Mouse (Mus musculus) Patski (cell line): ENCODE measurements around the gene Pip4k2b. TPM values are rescaled to one million over a fixed set of nuclear protein-coding genes. Genes with fewer than 3 reads are reported as not detected.
A peak's percentile ranks its signal among the peaks of the same experiment; 100 is the strongest.

Source experiments
- ATAC-seq: fragments of 100-300 bp; one replicate; pipeline ENCODE4 v1.8.0; 2021
- CTCF ChIA-PET: fragments of 350-600 bp; sonication (Branson Sonifier 250); formaldehyde crosslinking; loops from one replicate; lab custom pipeline; 2022; ENCODE audit warnings: inconsistent platforms; lab: Charles Lee
- POLR2A ChIA-PET: fragments of 350-600 bp; sonication (Branson Sonifier 250); formaldehyde crosslinking; loops from one replicate; lab custom pipeline; 2022; ENCODE audit warnings: antibody characterized with exemption, inconsistent platforms; lab: Charles Lee
- DNase-seq: peaks from one replicate; pipeline ENCODE4 v3.0.0-alpha.2; 2011; ENCODE audit warnings: low read depth, low spot score
- H3K27me3 ChIP-seq: fragments of 371-371 bp; one replicate; pipeline ENCODE4 v1.5.1; 2021
- CTCF ChIP-seq: fragments of 100-300 bp; IDR thresholded peaks from one replicate; pipeline ENCODE4 v1.5.1; 2021
- in situ Hi-C: fragments of 300-500 bp; cut with MboI; formaldehyde crosslinking; loops from 3 replicates; pipeline ENCODE4 v1.11.1; 2018; ENCODE audit warnings: low pct_unique_long_range_greater_than_20kb, mixed read lengths
- polyA plus RNA-seq: library from polyadenylated mRNA; unstranded; gene quantifications from one replicate; pipeline ENCODE4 v1.2.3, GENCODE M21; 2021

The Pip4k2b gene
- polyA plus RNA-seq, 1 experiment from 2014 or later = 30.9 TPM

DNA sequence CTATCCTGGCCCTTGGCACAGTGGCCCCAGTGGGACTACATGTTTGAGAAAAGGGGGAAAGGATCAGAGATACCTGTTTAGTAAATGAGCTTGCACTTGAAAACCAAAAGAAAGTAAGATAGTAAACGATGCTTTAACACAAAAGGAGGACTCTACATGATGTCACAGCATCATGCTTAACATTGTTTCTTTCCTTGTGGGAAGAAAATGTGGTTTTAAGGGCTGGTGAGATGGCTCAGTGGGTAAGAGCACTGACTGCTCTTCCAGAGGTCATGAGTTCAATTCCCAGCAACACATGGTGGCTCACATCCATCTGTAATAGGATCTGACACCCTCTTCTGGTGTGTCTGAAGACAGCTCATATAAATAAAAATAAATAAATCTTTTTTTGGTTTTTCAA, 13.6 kb upstream of the Pip4k2b start:
- no peaks in the 10 kb centered on the region for H3K27me3 ChIP-seq
- in situ Hi-C loops = no loop called here
- POLR2A ChIA-PET = interaction anchor here (0.6 kb wide), 1 partner anchor 456 kb away, joined by 3 read pairs; no protein-coding TSS in a partner anchor
- DNase-seq (no peak), ATAC-seq (no peak)
- CTCF ChIA-PET = no interaction called here
- TF ChIP-seq CTCF = no peak

- in situ Hi-C loops = no loop called here
- no peak for ATAC-seq
- TF ChIP-seq CTCF = no peak
- ChIA-PET CTCF (no interaction called here), POLR2A (no interaction called here)
- no peaks in the 10 kb centered on the region for H3K27me3 ChIP-seq
- DNase-seq = no peak
Observed at GRCm38 (mm10) chr11:97753277-97753676, 8.8 kb upstream of the Pip4k2b start.

- no peaks in the 10 kb centered on the region for H3K27me3 ChIP-seq
- CTCF ChIA-PET = interaction anchor here (0.7 to 1.1 kb wide), 2 partner anchors 16 to 17 kb away, joined by 3 to 4 read pairs; no protein-coding TSS in a partner anchor
- DNase-seq = no peak
- no peak for ATAC-seq
- POLR2A ChIA-PET = no interaction called here
- in situ Hi-C loops = no loop called here
- no peak for TF ChIP-seq CTCF
Observed at GRCm38 (mm10) chr11:97748496-97748895, 4.0 kb upstream of the Pip4k2b start.

DNA sequence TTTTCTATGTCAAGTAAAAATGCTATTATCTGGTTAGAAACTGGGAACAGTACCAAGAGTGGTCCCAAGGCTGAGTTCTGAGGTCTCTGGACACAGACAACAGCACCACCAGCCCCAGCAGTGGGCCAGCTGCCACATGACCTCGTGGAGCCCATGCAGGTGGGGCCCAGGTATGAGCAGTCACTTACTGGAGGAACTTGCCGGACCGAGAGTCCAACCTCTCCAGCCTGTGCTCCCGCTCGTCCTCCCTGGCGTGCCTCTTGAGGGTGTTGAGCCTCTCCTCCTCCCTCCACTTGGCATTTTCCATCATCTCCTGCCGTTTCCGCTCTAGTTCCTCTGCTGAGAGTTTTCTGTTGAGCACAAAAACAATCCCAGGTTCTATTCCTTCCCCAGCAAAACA, 3.3 kb upstream of the Pip4k2b start:
- no peak for DNase-seq
- in situ Hi-C loops = no loop called here
- ATAC-seq = no peak
- ChIA-PET POLR2A (no interaction called here), CTCF (no interaction called here)
- H3K27me3 ChIP-seq = no peaks in the 10 kb centered on the region
- TF ChIP-seq CTCF = no peak

DNA sequence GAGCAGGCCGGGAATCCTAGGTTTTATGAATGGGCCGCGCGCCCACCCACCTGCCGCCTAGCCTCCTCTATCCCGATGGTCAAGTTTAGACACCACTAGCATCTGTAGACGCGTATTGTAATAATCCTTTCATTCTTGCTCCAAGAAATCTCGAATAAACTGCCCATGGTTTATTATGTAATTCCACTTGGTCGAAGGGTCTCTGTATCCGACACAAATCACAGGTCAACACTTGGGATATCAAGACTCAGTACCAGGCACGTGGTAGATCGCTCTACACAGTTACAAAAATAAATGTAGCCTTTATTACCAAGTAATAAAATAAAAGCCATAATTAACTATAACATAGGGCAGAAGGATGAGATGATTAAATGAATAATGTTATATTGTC, 822 bp upstream of the Pip4k2b start:
- no peak for TF ChIP-seq CTCF
- POLR2A ChIA-PET = interaction anchor here (1.8 kb wide), 1 partner anchor 46 kb away, joined by 6 read pairs; no protein-coding TSS in a partner anchor

DNA sequence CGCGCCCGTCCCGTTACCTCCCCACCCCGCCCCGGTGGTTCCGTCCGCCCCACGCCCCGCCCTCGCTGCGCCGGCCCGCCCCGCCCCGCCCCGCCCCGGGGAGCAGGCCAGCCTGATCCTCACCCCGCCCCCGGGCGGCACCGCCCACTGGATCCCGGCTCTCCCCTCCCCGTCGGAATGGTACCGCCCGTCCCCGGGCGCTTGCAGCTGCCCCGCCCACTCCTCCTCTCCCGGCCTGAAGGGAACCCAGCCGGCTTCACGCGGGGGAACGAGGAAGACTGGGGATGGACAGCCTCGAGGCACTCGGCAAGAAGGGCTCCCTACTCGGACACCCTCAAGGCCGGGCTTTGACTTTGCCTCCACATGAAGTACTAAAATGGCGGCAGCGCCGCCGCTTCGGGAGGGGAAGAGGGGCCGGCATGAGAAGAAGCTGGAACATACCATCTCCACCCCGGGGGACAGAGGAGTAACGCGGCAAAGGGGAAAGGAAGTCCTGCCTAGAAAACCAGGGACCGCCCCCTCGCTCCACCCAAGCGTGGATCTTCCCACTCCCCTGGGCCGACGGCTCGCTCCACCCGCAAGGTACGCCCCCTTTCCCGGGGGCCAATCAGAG, 320 bp upstream of the Pip4k2b start:
- ChIA-PET POLR2A (interaction anchor here (1.8 kb wide), 1 partner anchor 46 kb away, joined by 6 read pairs; no protein-coding TSS in a partner anchor), CTCF (no interaction called here)
- no peak for TF ChIP-seq CTCF
- ATAC-seq (peak; percentile 80), DNase-seq (peak; percentile 89)
- H3K27me3 ChIP-seq = no peaks in the 10 kb centered on the region
- in situ Hi-C loops = no loop called here

More for the DNA sequence above, 822 bp upstream of the Pip4k2b start:
- H3K27me3 ChIP-seq = no peaks in the 10 kb centered on the region
- no peak for ATAC-seq
- CTCF ChIA-PET = interaction anchor here (1.4 kb wide), 1 partner anchor 10 kb away, joined by 3 read pairs; no protein-coding TSS in a partner anchor
- in situ Hi-C loops = no loop called here
- DNase-seq = no peak

DNA sequence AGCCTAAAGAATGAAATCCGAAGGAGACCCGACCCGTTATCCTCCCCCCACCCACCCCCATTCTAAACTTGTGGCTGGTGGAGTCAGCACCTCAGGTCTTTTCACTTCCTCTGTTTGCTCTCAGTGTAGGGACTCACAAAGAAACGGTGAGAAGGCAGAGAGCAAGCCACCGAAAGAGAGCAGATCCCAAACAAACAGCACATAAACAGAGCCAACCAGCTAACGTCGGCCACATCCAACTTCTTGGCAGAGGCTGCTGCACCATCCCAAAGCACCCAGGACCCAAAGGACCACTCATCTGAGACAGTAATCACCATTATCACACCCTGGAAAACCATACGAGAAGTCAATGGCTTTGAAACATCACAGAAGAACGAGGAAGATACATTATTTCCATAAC, 1.1 kb downstream of the Pip4k2b start:
- ATAC-seq (no peak), DNase-seq (no peak)
- TF ChIP-seq CTCF = no peak
- in situ Hi-C loops = no loop called here
- ChIA-PET POLR2A (no interaction called here), CTCF (no interaction called here)
- H3K27me3 ChIP-seq = no peaks in the 10 kb centered on the region

GRCm38 (mm10) chr11:97742591-97742990, 1.9 kb downstream of the Pip4k2b start:
- no peak for TF ChIP-seq CTCF
- ATAC-seq (no peak), DNase-seq (no peak)
- ChIA-PET POLR2A (no interaction called here), CTCF (no interaction called here)
- H3K27me3 ChIP-seq = no peaks in the 10 kb centered on the region
- in situ Hi-C loops = no loop called here

GRCm38 (mm10) chr11:97742157-97742556, 2.3 kb downstream of the Pip4k2b start:
- POLR2A ChIA-PET = no interaction called here
- H3K27me3 ChIP-seq = no peaks in the 10 kb centered on the region
- ATAC-seq (no peak), DNase-seq (no peak)
- in situ Hi-C loops = no loop called here
- CTCF ChIA-PET = interaction anchor here (1.1 kb wide), 1 partner anchor 9 kb away, joined by 4 read pairs; no protein-coding TSS in a partner anchor
- TF ChIP-seq CTCF = no peak

DNA sequence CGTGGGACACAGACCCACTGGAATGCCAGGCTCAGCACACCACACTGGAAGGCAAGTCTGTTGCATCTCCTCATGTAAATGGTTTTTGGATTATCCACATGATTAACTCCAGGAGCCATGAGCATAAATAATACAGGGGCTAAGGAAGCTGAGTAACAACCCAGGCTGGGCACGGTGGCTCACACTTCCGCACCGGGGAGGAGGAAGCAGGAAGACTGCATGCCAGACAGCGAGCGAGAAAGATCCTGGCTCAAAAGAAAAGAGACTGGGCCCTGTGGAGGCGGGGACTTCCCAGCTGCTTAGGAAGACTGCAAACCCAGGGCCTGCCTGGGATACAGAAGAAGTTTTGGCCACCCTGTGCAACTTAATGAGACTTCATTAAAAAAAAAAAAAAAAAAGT, 4.3 kb downstream of the Pip4k2b start:
- in situ Hi-C loops = no loop called here
- no peak for TF ChIP-seq CTCF
- DNase-seq = peak; percentile 53
- ChIA-PET POLR2A (interaction anchor here (0.6 kb wide), 1 partner anchor 25 kb away, joined by 4 read pairs; no protein-coding TSS in a partner anchor), CTCF (no interaction called here)
- ATAC-seq = peak; percentile 7
- H3K27me3 ChIP-seq = no peaks in the 10 kb centered on the region

DNA sequence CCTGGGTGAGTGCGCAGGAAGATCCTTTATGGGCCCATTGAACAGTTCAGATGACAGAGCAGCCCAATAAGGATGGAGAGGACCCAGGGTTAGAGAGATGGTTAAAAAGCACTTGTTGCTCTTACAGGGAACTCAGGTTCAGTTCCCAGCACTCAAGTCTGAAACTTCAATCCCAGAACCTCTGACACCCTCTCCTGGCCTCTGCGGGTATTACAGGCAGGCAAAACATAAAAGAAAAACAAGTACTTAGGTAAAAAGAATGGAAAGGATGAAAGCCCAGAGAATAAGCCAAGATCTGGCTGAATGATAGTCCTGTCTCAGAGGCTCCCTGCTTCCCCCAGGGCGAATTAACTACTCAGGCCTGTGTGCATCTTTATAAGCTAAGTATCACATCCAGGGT, 5.3 kb downstream of the Pip4k2b start:
- POLR2A ChIA-PET = no interaction called here

More for the DNA sequence above, 5.3 kb downstream of the Pip4k2b start:
- ATAC-seq = no peak
- no peak for DNase-seq
- TF ChIP-seq CTCF = no peak
- H3K27me3 ChIP-seq = no peaks in the 10 kb centered on the region
- in situ Hi-C loops = no loop called here
- CTCF ChIA-PET = no interaction called here
